Mouse (Mus musculus): ENCODE results near the gene Kcnk18.

Kcnk18 gene

GRCm38 (mm10) chr19:59221131-59221530 is 2.1 kb downstream of the Kcnk18 start:
- in situ Hi-C loops (cut with MboI, MseI), result no loop called here

GRCm38 (mm10) chr19:59228376-59228775 is 9.4 kb downstream of the Kcnk18 start:
- in situ Hi-C loops (cut with MboI, MseI), result no loop called here

- in situ Hi-C loops (cut with MboI, MseI), result no loop called here
Observed at GRCm38 (mm10) chr19:59232786-59233185, 13.8 kb downstream of the Kcnk18 start.

DNA sequence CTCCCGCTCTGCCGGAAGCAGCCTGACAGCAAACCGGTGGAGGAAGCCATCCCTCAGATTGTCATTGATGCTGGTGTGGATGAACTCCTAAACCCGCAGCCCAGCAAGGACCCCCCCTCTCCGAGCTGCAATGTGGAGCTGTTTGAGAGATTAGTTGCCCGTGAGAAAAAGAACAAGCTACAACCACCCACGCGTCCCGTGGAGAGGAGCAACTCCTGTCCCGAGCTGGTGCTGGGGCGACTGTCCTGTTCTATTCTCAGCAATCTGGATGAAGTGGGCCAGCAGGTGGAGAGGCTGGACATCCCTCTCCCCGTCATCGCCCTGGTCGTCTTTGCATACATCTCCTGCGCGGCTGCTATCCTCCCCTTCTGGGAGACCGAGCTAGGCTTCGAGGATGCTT is 16.0 kb downstream of the Kcnk18 start:
- in situ Hi-C loops (cut with MboI, MseI), result no loop called here

DNA sequence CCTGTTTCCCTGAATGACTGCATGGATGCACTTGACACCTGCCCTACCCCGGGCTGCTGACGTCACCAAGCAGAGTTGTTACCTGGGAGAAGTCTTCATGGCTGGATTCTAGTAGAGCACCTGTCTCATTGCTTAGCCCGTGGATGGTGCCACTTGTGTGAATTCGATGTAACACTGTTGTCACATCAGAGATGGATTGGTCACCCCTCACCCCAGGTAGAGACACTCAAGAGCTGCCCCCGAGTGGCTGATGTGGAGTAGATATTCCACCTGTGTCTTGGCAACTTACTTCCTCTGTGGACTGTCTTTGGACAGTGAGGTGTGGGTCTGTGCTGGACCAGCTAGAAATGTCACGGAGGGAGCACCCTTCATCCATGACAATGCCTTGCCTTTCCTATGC is 17.0 kb downstream of the Kcnk18 start:
- in situ Hi-C loops (cut with MboI, MseI), result no loop called here

DNA sequence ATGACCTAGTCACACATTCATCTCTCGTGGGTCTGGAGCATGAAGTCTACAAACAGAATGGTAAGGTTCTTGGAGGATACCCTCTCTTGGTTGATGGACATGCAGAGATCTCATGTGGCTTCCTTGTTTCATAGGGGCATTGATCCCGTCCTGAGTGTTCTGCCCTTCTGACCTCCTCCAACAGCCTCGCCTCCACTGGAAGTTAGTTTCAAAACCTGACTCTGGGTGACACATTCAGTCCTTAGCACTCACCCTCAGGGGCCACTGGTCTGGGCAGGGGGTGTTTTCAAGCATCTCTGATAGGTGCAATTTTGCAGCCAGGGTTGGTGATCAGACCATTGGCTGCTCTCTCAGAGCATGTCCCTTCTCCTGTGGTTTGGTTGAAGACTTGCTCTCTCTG is 19.6 kb downstream of the Kcnk18 start:
- in situ Hi-C loops (cut with MboI, MseI), result no loop called here

GRCm38 (mm10) chr19:59239124-59239817 is 20.3 kb downstream of the Kcnk18 start:
- in situ Hi-C loops (cut with MboI, MseI), result no loop called here

- in situ Hi-C loops (cut with MboI, MseI), result loop anchor here (5.0 kb wide), 2 partner anchors 100 to 140 kb away; no protein-coding TSS in a partner anchor
Observed at GRCm38 (mm10) chr19:59241987-59242386, 23.0 kb downstream of the Kcnk18 start.

DNA sequence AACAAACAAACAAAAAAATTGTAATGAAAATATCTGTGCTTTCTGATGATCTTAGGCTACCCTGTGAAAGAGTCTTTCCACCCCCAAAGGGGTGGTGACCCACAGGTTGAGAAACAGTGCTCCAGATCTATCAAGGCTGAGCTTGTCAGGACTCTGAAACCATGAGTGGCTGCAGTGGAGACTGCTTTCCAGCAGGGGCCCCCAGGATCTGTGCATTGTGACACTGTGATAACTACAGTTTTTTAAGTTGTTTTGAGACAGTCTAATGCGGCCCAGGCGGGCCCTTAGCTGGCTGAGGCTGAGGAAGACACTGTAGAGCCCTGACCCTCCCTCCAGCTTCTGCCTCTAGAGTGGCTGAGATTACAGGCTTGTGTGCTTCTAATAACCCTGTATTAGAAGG is 24.0 kb downstream of the Kcnk18 start:
- in situ Hi-C loops (cut with MboI, MseI), result loop anchor here (5.0 kb wide), 2 partner anchors 99 to 139 kb away; no protein-coding TSS in a partner anchor

GRCm38 (mm10) chr19:59248144-59248543 is 29.1 kb downstream of the Kcnk18 start:
- in situ Hi-C loops (cut with MboI, MseI), result no loop called here

- in situ Hi-C loops (cut with MboI, MseI), result no loop called here
Observed at GRCm38 (mm10) chr19:59248553-59249286, 29.7 kb downstream of the Kcnk18 start.

- in situ Hi-C loops (cut with MboI, MseI), result no loop called here
Observed at GRCm38 (mm10) chr19:59252651-59253050, 33.6 kb downstream of the Kcnk18 start.

- in situ Hi-C loops (cut with MboI, MseI), result no loop called here
Observed at GRCm38 (mm10) chr19:59259633-59260032, 40.6 kb downstream of the Kcnk18 start.

GRCm38 (mm10) chr19:59260718-59261442 is 41.9 kb downstream of the Kcnk18 start, which contains the start of gene Slc18a2:
Gene Slc18a2, plus strand, starts transcription at chr19:59260896.
- in situ Hi-C loops (cut with MboI, MseI), result no loop called here

GRCm38 (mm10) chr19:59261604-59262003 is 42.6 kb downstream of the Kcnk18 start:
- in situ Hi-C loops (cut with MboI, MseI), result no loop called here

DNA sequence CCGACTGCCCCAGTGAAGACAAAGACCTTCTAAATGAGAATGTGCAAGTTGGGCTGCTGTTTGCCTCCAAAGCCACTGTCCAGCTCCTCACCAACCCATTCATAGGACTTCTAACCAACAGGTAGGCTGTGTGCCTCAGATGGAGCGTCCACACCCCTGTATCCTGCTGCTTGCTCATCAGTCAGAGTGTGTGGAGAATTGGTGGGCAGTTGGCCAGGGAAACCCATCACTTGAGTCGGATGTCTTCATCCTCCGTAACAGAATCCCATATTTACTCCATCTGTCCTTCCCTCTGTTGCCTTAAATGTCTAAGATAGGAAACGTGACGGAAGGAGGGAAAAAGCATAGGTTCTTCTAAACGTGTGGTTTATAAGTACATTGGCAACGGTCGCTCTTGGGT is 44.2 kb downstream of the Kcnk18 start:
- in situ Hi-C loops (cut with MboI, MseI), result no loop called here

DNA sequence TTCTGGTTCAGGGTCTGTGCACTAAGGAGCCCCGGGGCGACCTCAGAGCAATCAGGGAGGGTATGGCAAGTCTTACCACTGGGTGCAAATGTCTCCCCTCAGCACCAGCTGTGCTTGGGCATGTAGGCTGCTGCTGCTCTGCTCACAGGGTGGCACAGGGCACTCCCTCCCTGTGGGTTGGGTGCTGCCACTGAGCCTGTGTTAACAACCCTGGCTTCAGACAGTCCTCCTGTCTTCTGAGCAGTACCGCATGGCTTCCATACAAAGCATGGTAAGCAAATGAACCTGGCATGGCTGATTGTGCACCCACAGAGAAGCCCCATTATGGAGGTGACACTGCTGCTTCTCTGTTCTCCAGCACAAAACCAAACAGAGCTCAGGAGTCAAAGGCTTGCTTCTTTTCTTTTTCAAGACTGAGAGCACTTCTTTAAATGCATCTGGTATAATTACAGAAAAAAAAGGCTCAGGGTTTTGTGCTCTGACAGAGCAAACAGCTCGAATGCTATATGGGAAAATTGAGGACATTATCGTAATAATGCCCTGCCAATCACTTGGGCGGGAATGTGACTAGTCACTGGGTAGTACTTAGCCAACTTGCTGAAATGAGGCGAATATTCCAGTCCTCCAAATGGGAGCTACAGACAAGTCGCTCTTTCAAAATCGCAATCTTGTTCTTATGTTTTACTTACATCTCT is 46.0 kb downstream of the Kcnk18 start:
- in situ Hi-C loops (cut with MboI, MseI), result no loop called here

DNA sequence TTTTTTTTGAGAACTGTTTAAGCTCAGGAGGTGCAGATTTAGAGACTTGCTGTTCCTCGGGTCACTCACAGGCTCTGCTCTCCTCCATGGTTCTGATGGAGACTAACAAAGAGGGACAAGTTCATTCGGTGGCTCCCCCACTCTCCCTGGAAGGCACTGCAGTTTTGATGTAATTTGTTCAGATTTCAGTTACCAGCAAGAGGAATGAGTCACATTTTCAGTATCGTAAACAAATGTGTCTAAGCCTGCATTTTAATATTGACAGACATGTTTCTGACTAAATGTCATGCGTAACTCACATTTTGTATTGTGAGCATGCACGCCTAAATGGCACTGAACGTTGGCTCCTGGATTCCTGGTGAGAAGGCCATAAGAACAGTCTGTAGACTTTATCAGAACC is 46.9 kb downstream of the Kcnk18 start:
- in situ Hi-C loops (cut with MboI, MseI), result no loop called here

DNA sequence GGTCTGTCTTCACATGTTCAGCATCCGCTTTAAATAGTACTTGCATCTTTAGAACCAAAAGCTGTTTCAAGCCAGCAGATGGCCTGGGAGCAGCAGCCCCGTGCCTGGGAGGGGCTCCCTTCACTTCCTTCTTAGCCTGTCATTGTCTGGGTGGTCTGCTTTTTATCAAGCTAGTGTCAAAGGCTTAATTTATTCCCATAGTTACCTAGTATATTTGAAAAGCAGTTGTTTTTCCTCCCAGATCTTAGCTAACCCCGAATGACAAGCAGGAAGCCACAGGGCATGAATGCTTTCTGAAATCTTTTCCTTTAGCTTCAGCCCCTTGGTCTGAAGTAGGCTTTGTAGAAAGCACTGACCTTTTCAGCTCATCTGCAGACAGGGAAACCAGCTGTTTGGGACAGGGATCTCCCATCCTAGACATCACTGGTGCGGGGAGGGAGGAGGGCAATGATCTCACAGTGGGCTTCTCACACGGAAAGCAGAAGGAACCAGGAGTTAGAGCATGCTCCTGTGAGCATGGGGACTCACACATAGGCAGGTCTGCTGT is 48.5 kb downstream of the Kcnk18 start:
- in situ Hi-C loops (cut with MboI, MseI), result no loop called here

DNA sequence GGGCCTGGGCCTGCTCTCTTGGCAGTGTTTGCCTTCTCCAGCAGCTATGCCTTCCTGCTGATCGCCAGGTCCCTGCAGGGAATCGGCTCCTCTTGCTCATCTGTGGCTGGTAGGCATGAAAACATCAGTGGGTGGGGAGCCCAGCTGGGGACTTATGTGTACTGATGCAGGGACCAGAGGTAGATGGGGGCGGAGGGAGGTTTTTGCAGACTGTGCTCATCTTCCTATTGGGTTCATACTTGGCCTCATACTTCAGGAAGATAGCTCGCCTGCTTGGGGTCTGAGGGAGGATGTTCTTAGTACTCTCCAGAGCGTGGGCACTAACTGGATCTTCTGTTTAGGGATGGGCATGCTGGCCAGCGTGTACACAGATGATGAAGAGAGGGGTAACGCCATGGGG is 54.2 kb downstream of the Kcnk18 start:
- in situ Hi-C loops (cut with MboI, MseI), result no loop called here

GRCm38 (mm10) chr19:59276354-59276753 is 57.3 kb downstream of the Kcnk18 start:
- in situ Hi-C loops (cut with MboI, MseI), result no loop called here

Data from regulatory T cell (primary cell).